9 mouse cellular contexts compared by ENCODE assay signal in genomic region chr8:121127756-121128375, GRCm38 (mm10). TPM values are rescaled to one million over a fixed set of nuclear protein-coding genes. Genes with fewer than 3 reads are reported as not detected.
A peak's percentile ranks its signal among the peaks of the same experiment; 100 is the strongest.
DNase-seq lines count a peak whose midpoint lies in the region; ATAC-seq and TF ChIP-seq lines count a peak whose summit lies in the region.
"Had no signal": no experiment of that assay in that cellular context is flagged by ENCODE, and none has a peak within 500 bp of the region (broad histone marks: within the 10 kb centered on the region; RNA-seq: fewer than 3 reads in every experiment).

Foxl1 (plus strand) TSS chr8:121127940.

- H3K4me1 ChIP-seq in heart, embryonic 12.5 days (replicated peaks), result peaks cover 52% of the 10 kb centered on the region
- no peaks in the 10 kb centered on the region for H3K4me1 ChIP-seq in forebrain, postnatal 0 days (ENCODE audit: insufficient read depth)

- no peak for DNase-seq in heart, postnatal 36 days
- peak; percentile 44 for DNase-seq in ZHBTc4 (ENCODE audit: low read depth, low spot score)
- no peak for DNase-seq in forebrain, postnatal 0 days
- DNase-seq in lung, postnatal 4 days, result peak; percentile 20 to 46
- DNase-seq in adrenal gland, adult (ENCODE audit: inconsistent age in 2 of 2, low spot score in 1 of 2), result no peak
- no peak for DNase-seq in frontal cortex, postnatal 36 days (ENCODE audit: low spot score in 2 of 2)
- no peak for DNase-seq in thymus, postnatal 14 days

- ATAC-seq in heart, embryonic 12.5 days (ENCODE audit: insufficient number of reproducible peaks, low FRiP score), result no peak
- no peak for ATAC-seq in forebrain, postnatal 0 days

- H3K9me3 ChIP-seq in heart, embryonic 12.5 days (replicated peaks), result no peaks in the 10 kb centered on the region
- H3K9me3 ChIP-seq in forebrain, postnatal 0 days (ENCODE audit: low read length), result 0 out of 2 replicates have a peak, but pooled peaks cover 3% of the 10 kb centered on the region
- H3K9me3 ChIP-seq: liver, embryonic 15.5 days had no signal

- peak within 1 kb of the TSS; percentile 29 for H3K4me3 ChIP-seq in heart, embryonic 12.5 days
- peak within 1 kb of the TSS; percentile 9; the same call in 1 of the 2 replicates for H3K4me3 ChIP-seq in forebrain, postnatal 0 days (ENCODE audit: low read depth, low read length)
- H3K4me3 ChIP-seq: liver, embryonic 15.5 days had no signal

- no peak within 1 kb of the TSS for H3K27ac ChIP-seq in heart, embryonic 12.5 days (ENCODE audit: poor library complexity, severe bottlenecking)
- H3K27ac ChIP-seq in forebrain, postnatal 0 days (ENCODE audit: low read depth, low read length), result no peak within 1 kb of the TSS
- H3K27ac ChIP-seq: liver, embryonic 15.5 days had no signal

- WGBS in heart, embryonic 12.5 days, result 4% methylated on average over 43 of the region's 43 CpGs
- under 1% methylated on average over 43 of the region's 43 CpGs for WGBS in forebrain, postnatal 0 days

- peaks cover 3% of the 10 kb centered on the region for H3K36me3 ChIP-seq in heart, embryonic 12.5 days
- no peaks in the 10 kb centered on the region for H3K36me3 ChIP-seq in forebrain, postnatal 0 days (ENCODE audit: insufficient read depth)
- H3K36me3 ChIP-seq: liver, embryonic 15.5 days had no signal

- intact Hi-C loops in heart, postnatal 36 days (cut with DNase I), result no loop called here

- no peak for TF ChIP-seq CTCF in forebrain, postnatal 0 days (IDR thresholded peaks at IDR 0.05; ENCODE audit: low read depth)

- peak within 1 kb of the TSS; percentile 46 for H3K9ac ChIP-seq in heart, embryonic 12.5 days
- H3K9ac ChIP-seq in forebrain, postnatal 0 days, result no peak within 1 kb of the TSS
- H3K9ac ChIP-seq: liver, embryonic 15.5 days had no signal

- peak within 1 kb of the TSS; percentile 78 for H3K4me2 ChIP-seq in heart, embryonic 12.5 days
- peak within 1 kb of the TSS; percentile 1 for H3K4me2 ChIP-seq in forebrain, postnatal 0 days (ENCODE audit: low read depth)
- H3K4me2 ChIP-seq: liver, embryonic 15.5 days had no signal

- H3K27me3 ChIP-seq in heart, embryonic 12.5 days (replicated peaks), result peaks cover 84% of the 10 kb centered on the region
- peaks cover 93% of the 10 kb centered on the region for H3K27me3 ChIP-seq in forebrain, postnatal 0 days (ENCODE audit: insufficient read depth, low read length)

RNA-seq across cellular contexts. Expression of gene Foxl1, which starts in this region (rescaled TPM):
- 0.78 and 1.2 TPM in 2 replicates for polyA plus RNA-seq in heart, embryonic 12.5 days (2016; fragmentation: Nextera tagmentation; extraction: Ambion mirVana)
- total RNA-seq in heart, postnatal 36 days (2021), result under 1 TPM in 1 of 2 experiments, not detected in 1; 0.14 TPM
- 0.19 TPM in 1 of 2 replicates, not detected in the other for total RNA-seq in forebrain, postnatal 0 days (2014; rRNA removed)
- polyA plus RNA-seq in forebrain, postnatal 0 days (2015; fragmentation: Nextera tagmentation; extraction: Ambion mirVana), result 0.06 TPM in 1 of 2 replicates, not detected in the other

Comparison
In these comparisons a context has a peak if more than half of its experiments do, and no peak if none do; other contexts are left out.
1. DNase-seq: peak in ZHBTc4 (single experiment) and lung, postnatal 4 days (2 of 2); none in heart, postnatal 36 days (0 of 2), forebrain, postnatal 0 days (single experiment), adrenal gland, adult (0 of 2), frontal cortex, postnatal 36 days (0 of 2) and thymus, postnatal 14 days (single experiment).